Mouse (Mus musculus) megakaryocyte, embryonic 14.5 days (primary cell): Measurements from ENCODE around the gene Ocrl.

ENCODE experiments used
- FLI1 ChIP-seq: IDR thresholded peaks from 2 replicates; pipeline ENCODE4 v1.6.1; 2012; ENCODE audit warnings: low read length, inconsistent platforms, mixed read lengths
- GATA1 ChIP-seq: IDR thresholded peaks from 3 replicates; pipeline ENCODE4 v1.6.1; 2012; ENCODE audit warnings: mixed read lengths, low read length, inconsistent platforms, borderline replicate concordance

DNA sequence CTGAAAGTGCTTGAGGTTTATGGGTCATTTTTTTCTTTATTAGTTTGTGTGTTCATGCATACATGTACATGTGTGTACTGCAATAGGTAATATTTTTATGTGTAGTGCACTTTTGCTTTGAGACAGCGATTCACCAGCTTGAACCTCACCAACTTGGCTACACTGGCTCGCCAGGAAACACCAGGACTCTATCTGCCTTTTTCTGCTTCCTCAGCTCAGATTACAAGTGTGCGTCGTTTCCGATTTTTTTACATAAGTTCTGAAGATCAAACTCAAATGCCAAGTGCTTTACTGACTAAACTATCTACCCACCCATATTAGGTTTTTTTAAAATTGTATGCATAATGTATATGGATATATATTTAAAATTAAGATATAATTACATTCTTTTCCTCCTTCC is 8.4 kb downstream of the Ocrl start:
- TF ChIP-seq GATA1 (no peak), FLI1 (no peak)
